Mouse (Mus musculus): ENCODE results near the gene Sfxn5. TPM values are rescaled to one million over a fixed set of nuclear protein-coding genes. Genes with fewer than 3 reads are reported as not detected.
A peak's percentile ranks its signal among the peaks of the same experiment; 100 is the strongest.

Sfxn5 gene
- total RNA-seq, 2 experiments from 2014 or later, result 0.31 to 1.3 TPM

GRCm38 (mm10) chr6:85302326-85303055 is 30.7 kb downstream of the Sfxn5 start:
- ATAC-seq (replicated peaks; ENCODE audit: low FRiP score, low TSS enrichment, poor library complexity, severe bottlenecking), result no peak

GRCm38 (mm10) chr6:85295384-85296167 is 37.6 kb downstream of the Sfxn5 start:
- ATAC-seq (replicated peaks; ENCODE audit: low FRiP score, low TSS enrichment, poor library complexity, severe bottlenecking), result peak; percentile 64; the same call in 1 of the 2 replicates

- no peak for ATAC-seq (replicated peaks; ENCODE audit: low FRiP score, low TSS enrichment, poor library complexity, severe bottlenecking)
These were observed 39.2 kb downstream of the Sfxn5 start for GRCm38 (mm10) chr6:85294004-85294379.

GRCm38 (mm10) chr6:85293255-85294003 is 39.8 kb downstream of the Sfxn5 start:
- ATAC-seq (replicated peaks; ENCODE audit: low FRiP score, low TSS enrichment, poor library complexity, severe bottlenecking), result no peak

- no peak for ATAC-seq (replicated peaks; ENCODE audit: low FRiP score, low TSS enrichment, poor library complexity, severe bottlenecking)
These were observed 42.1 kb downstream of the Sfxn5 start for GRCm38 (mm10) chr6:85290869-85291824.

- ATAC-seq (replicated peaks; ENCODE audit: low FRiP score, low TSS enrichment, poor library complexity, severe bottlenecking), result peak; percentile 63; the same call in 1 of the 2 replicates
These were observed 44.9 kb downstream of the Sfxn5 start for GRCm38 (mm10) chr6:85288193-85288857.

- no peak for ATAC-seq (replicated peaks; ENCODE audit: low FRiP score, low TSS enrichment, poor library complexity, severe bottlenecking)
These were observed 46.8 kb downstream of the Sfxn5 start for GRCm38 (mm10) chr6:85286283-85287047.

GRCm38 (mm10) chr6:85280871-85281270 is 52.4 kb downstream of the Sfxn5 start:
- ATAC-seq (replicated peaks; ENCODE audit: low FRiP score, low TSS enrichment, poor library complexity, severe bottlenecking), result no peak

- no peak for ATAC-seq (replicated peaks; ENCODE audit: low FRiP score, low TSS enrichment, poor library complexity, severe bottlenecking)
These were observed 56.7 kb downstream of the Sfxn5 start for GRCm38 (mm10) chr6:85276571-85276970.

- ATAC-seq (replicated peaks; ENCODE audit: low FRiP score, low TSS enrichment, poor library complexity, severe bottlenecking), result no peak
These were observed 60.8 kb downstream of the Sfxn5 start for GRCm38 (mm10) chr6:85272436-85272835.

GRCm38 (mm10) chr6:85266060-85266459 is 67.2 kb downstream of the Sfxn5 start:
- no peak for ATAC-seq (replicated peaks; ENCODE audit: low FRiP score, low TSS enrichment, poor library complexity, severe bottlenecking)

- ATAC-seq (replicated peaks; ENCODE audit: low FRiP score, low TSS enrichment, poor library complexity, severe bottlenecking), result no peak
These were observed 68.2 kb downstream of the Sfxn5 start for GRCm38 (mm10) chr6:85264982-85265518.

- peak; percentile 48; the same call in 1 of the 2 replicates for ATAC-seq (replicated peaks; ENCODE audit: low FRiP score, low TSS enrichment, poor library complexity, severe bottlenecking)
These were observed 70.2 kb downstream of the Sfxn5 start for GRCm38 (mm10) chr6:85262865-85263515.

- ATAC-seq (replicated peaks; ENCODE audit: low FRiP score, low TSS enrichment, poor library complexity, severe bottlenecking), result no peak
These were observed 74.1 kb downstream of the Sfxn5 start for GRCm38 (mm10) chr6:85259094-85259630.

GRCm38 (mm10) chr6:85255578-85255977 is 77.6 kb downstream of the Sfxn5 start:
- ATAC-seq (replicated peaks; ENCODE audit: low FRiP score, low TSS enrichment, poor library complexity, severe bottlenecking), result no peak

- no peak; the same call in 1 of the 2 replicates for ATAC-seq (replicated peaks; ENCODE audit: low FRiP score, low TSS enrichment, poor library complexity, severe bottlenecking)
These were observed 79.2 kb downstream of the Sfxn5 start for GRCm38 (mm10) chr6:85253994-85254541.

Data from megakaryocyte-erythroid progenitor cell, adult 5-6 weeks (primary cell).